Mouse (Mus musculus): ENCODE results near the gene Ptges3l. TPM values are rescaled to one million over a fixed set of nuclear protein-coding genes. Genes with fewer than 3 reads are reported as not detected.
"Not testable (repeated sequence)": the region's sequence is repeated elsewhere in the genome, so short reads cannot be mapped to it uniquely, and the experiment has no call there.

Ptges3l gene
- polyA plus RNA-seq (2012; rRNA removed), result 1.9 and 2.6 TPM in 2 replicates

DNA sequence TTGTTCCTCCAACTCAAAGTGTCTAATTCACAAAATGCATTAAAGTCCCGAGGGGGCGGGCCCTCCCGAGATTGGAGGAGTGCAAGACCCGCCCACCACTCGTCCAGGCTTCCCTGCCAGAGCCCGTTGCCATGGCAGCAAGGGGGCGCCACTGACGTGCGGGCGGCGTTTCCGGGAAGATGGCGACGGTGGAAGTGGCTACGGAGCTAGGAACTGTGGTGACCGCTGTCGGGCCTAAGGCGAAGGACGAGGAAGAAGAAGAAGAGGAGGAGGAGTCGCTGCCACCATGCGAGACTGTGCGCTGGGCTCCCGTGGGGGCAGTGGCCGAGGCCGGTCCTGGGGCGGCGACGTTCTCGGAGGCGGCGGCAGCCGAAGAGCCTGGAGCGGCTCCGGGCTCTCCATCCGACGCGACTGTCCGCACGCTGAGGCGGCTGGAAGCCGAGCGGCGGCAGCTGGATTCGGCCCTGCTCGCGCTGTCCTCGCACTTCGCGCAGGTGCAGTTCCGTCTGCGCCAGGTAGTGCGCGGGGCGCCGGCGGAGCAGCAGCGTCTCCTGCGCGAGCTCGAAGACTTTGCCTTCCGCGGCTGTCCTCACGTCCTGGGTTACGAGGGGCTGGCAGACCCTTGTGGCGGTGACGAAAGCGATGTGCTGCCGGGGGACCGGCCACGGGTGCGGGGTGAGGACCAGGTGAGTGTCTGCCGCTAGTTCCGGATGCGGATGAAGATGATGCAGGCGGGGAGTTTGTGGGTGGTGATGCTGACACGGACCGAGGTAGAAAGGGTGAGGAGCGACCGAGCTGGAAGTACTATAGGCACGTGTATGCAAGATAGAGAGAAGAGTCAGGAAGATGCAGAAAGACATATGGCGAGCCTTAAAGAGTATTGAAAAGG lies at the start of gene Ptges3l, which contains the start of gene Rundc1:
TSS of gene Ptges3l (minus strand) at position 409 of the 889 bp plus-strand sequence.
TSS of gene Rundc1 (plus strand) at position 161 of the 889 bp plus-strand sequence.
- 0 out of 2 replicates have a peak, but pooled peaks have one; percentile 16 for TF ChIP-seq POLR2A (IDR thresholded peaks at IDR 0.05; ENCODE audit: borderline replicate concordance, extremely low read depth, insufficient read depth, insufficient read length, poor library complexity, severe bottlenecking)
- no peak for TF ChIP-seq CTCF (IDR thresholded peaks at IDR 0.05; ENCODE audit: borderline replicate concordance, extremely low read depth, insufficient read depth, insufficient read length)
- peak; percentile 98 for DNase-seq (ENCODE audit: low read depth)

DNA sequence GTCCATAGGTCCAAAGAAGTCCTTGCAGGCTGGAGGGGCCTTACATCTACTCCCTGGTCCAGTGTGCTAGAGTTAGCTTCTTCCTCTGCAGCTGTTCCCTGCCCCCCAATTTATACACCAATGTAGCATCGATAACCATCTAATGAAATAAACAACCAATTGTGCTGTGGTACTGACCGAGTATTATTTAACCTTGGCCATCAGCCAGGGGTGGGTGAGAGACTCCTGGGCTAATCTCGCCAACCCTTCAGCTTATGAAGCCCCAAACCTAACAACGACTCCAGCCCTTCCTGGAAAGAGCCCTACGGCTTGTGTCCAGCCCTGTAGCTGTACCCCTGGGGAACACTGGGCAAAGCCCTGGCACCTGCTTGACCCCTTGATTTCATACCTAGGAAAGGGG lies 49.2 kb upstream of the Ptges3l start:
- no peak for TF ChIP-seq POLR2A (IDR thresholded peaks at IDR 0.05; ENCODE audit: borderline replicate concordance, extremely low read depth, insufficient read depth, insufficient read length, poor library complexity, severe bottlenecking)
- no peak for TF ChIP-seq CTCF (IDR thresholded peaks at IDR 0.05; ENCODE audit: borderline replicate concordance, extremely low read depth, insufficient read depth, insufficient read length)
- no peak for DNase-seq (ENCODE audit: low read depth)

DNA sequence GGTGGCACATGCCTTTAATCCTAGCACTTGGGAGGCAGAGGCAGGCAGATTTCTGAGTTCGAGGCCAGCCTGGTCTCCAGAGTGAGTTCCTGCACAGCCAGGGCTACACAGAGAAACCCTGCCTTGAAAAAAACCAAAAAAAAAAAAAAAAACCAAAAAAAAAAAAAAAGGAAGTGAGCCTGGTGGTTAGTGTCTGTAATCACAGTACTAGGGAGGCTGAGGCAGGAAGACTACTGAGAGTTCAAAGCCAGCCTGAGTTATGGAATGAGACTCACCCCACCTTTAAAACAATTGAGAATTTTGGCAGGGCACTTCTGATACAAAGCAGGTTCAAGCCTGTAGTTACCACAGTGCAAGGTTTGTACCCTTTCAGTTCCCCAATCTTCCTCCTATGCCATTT lies 48.6 kb upstream of the Ptges3l start:
- not testable (repeated sequence) for DNase-seq (ENCODE audit: low read depth)

DNA sequence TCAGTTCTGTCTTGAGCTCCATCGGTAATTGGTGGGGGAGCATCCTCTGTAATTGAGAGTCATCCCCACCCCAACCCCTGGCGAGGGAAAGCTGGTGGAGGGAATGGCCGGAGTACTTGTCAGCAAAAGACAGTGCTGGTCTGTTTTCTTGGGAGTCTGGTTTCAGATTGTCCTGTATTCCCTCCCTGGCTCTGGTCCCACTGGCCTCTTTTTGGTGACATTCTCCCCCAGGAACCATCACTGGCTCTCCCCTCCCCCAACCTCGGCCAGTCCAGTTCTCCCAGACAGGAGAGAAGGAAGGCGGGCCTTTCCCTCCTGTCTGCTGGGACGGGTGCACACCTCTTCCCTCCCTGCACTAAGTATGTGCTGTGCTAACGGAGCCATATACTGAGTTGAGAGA lies 47.2 kb upstream of the Ptges3l start:
- DNase-seq (ENCODE audit: low read depth), result no peak

GRCm38 (mm10) chr11:101471926-101472325 lies 46.8 kb upstream of the Ptges3l start:
- DNase-seq (ENCODE audit: low read depth), result no peak
- TF ChIP-seq CTCF (IDR thresholded peaks at IDR 0.05; ENCODE audit: borderline replicate concordance, extremely low read depth, insufficient read depth, insufficient read length) (no peak), POLR2A (IDR thresholded peaks at IDR 0.05; ENCODE audit: borderline replicate concordance, extremely low read depth, insufficient read depth, insufficient read length, poor library complexity, severe bottlenecking) (no peak)

More for the DNA sequence above, 47.2 kb upstream of the Ptges3l start:
- TF ChIP-seq CTCF (IDR thresholded peaks at IDR 0.05; ENCODE audit: borderline replicate concordance, extremely low read depth, insufficient read depth, insufficient read length) (no peak), POLR2A (IDR thresholded peaks at IDR 0.05; ENCODE audit: borderline replicate concordance, extremely low read depth, insufficient read depth, insufficient read length, poor library complexity, severe bottlenecking) (no peak)

DNA sequence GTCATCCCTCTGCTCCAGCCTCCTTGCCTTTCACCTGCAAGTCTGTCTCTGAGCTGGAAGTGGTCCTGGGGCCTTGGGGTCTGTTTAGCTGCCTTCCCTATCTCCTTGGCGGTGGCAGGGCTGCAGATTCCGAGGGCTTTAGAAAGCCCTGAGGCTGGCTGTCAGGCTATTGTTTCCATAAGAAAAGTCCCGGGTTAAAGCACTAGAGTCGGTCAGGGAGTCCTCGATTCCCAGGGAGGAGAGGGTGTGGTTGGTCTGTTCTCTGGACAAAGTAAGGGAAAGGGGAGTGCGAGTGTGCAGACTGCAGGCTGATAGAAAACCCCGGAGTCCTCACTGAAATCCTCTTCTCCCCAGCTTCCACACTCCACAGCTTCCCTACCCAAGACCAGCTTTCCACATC lies 45.1 kb upstream of the Ptges3l start:
- TF ChIP-seq CTCF (IDR thresholded peaks at IDR 0.05; ENCODE audit: borderline replicate concordance, extremely low read depth, insufficient read depth, insufficient read length), result no peak
- no peak for TF ChIP-seq POLR2A (IDR thresholded peaks at IDR 0.05; ENCODE audit: borderline replicate concordance, extremely low read depth, insufficient read depth, insufficient read length, poor library complexity, severe bottlenecking)

GRCm38 (mm10) chr11:101469155-101469554 lies 44.0 kb upstream of the Ptges3l start:
- TF ChIP-seq POLR2A (IDR thresholded peaks at IDR 0.05; ENCODE audit: borderline replicate concordance, extremely low read depth, insufficient read depth, insufficient read length, poor library complexity, severe bottlenecking) (no peak), CTCF (IDR thresholded peaks at IDR 0.05; ENCODE audit: borderline replicate concordance, extremely low read depth, insufficient read depth, insufficient read length) (no peak)
- no peak for DNase-seq (ENCODE audit: low read depth)

More for the DNA sequence above, 45.1 kb upstream of the Ptges3l start:
- no peak for DNase-seq (ENCODE audit: low read depth)

GRCm38 (mm10) chr11:101468731-101469130 lies 43.6 kb upstream of the Ptges3l start:
- DNase-seq (ENCODE audit: low read depth), result no peak
- no peak for TF ChIP-seq CTCF (IDR thresholded peaks at IDR 0.05; ENCODE audit: borderline replicate concordance, extremely low read depth, insufficient read depth, insufficient read length)
- no peak for TF ChIP-seq POLR2A (IDR thresholded peaks at IDR 0.05; ENCODE audit: borderline replicate concordance, extremely low read depth, insufficient read depth, insufficient read length, poor library complexity, severe bottlenecking)

- TF ChIP-seq POLR2A (IDR thresholded peaks at IDR 0.05; ENCODE audit: borderline replicate concordance, extremely low read depth, insufficient read depth, insufficient read length, poor library complexity, severe bottlenecking) (no peak), CTCF (IDR thresholded peaks at IDR 0.05; ENCODE audit: borderline replicate concordance, extremely low read depth, insufficient read depth, insufficient read length) (no peak)
- no peak for DNase-seq (ENCODE audit: low read depth)
Observed at GRCm38 (mm10) chr11:101468263-101468688, 43.1 kb upstream of the Ptges3l start.

DNA sequence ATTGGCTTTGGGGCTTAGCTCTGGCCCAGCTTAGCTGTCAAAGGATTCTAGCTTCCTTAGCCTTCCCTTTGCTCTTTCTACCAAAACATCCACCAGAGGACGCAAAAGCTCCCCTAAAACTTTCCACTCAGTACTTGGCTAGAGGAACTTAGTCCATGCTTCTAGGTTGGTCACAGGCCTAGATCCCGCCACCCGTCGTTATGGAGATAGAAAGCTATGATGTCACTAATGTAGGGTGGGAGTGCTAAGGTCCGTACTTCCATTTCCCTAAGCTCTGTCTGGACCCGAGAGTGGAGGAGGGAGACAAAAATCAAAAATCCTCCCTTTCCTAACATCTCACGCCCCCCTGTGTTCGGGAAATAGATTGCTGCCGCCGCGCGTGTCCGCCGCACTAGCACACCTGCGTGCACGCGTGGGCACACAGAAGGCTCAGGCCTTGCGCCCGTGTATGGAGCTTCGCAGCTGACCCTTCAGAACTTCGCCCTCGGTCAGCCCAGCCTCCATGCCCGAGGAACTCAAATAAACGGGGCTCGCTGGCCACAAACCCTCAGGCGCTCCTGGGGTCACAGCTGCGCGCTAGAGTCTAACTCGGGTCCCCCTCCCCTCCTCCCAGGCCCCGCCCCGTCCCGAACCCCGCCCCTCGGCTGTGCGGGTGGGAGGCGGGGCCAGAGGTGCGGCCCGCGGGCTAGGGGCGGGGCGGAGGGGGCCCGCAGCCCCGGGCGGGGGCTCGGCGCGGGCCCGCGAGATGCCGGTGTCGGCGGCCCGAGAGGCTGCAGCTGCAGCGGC lies 42.5 kb upstream of the Ptges3l start:
- DNase-seq (ENCODE audit: low read depth), result peak; percentile 88
- TF ChIP-seq CTCF (IDR thresholded peaks at IDR 0.05; ENCODE audit: borderline replicate concordance, extremely low read depth, insufficient read depth, insufficient read length), result peak; percentile 35; the same call in 1 of the 2 replicates
- peak; percentile 82 for TF ChIP-seq POLR2A (IDR thresholded peaks at IDR 0.05; ENCODE audit: borderline replicate concordance, extremely low read depth, insufficient read depth, insufficient read length, poor library complexity, severe bottlenecking)

DNA sequence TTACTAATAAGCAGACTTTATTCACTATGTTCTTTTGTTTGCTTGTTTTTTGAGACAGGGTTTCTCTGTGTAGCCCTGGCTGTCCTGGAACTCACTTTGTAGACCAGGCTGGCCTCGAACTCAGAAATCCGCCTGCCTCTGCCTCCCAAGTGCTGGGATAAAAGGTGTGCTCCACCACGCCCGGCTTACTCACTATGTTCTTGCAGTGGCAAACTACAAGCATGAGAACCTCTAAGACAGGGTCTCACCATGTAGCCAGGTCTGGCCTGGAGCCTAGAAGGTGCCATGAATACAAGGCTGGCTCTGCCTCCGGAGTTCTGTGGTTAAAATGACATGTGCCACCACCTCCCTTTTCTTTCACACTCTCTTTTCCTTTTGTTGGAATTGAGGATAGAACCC lies 41.4 kb upstream of the Ptges3l start:
- DNase-seq (ENCODE audit: low read depth), result not testable (repeated sequence)
